Mouse (Mus musculus) lung, embryonic 16.5 days (tissue): ENCODE measurements at regions not wholly inside any gene's neighbourhood (a gene's known extent, or its start where the extent isn't known, plus 50 kb on each side); places are given as distances from the start of the nearest gene placed in this dataset.

Experiments used
- ATAC-seq: fragments of 200-750 bp; cut with Nextera tagmentation; 2 replicates; pipeline ENCODE4 v1.8.0; 2017; ENCODE audit warnings: low read depth, mild to moderate bottlenecking, moderate library complexity
- H3K27ac ChIP-seq: fragments of 300-500 bp; sonication (generic); 2 replicates; pipeline ENCODE4 v1.5.1; 2014; ENCODE audit warnings: mild to moderate bottlenecking, control low read depth, low read length
- H3K27me3 ChIP-seq: fragments of 300-500 bp; sonication (generic); 2 replicates; pipeline ENCODE4 v1.6.1; 2014; ENCODE audit warnings: low read depth, low read length, mixed read lengths; ENCODE audit not compliant: control insufficient read depth, insufficient read depth
- H3K36me3 ChIP-seq: fragments of 300-500 bp; sonication (generic); 2 replicates; pipeline ENCODE4 v1.6.1; 2014; ENCODE audit warnings: low read length; ENCODE audit not compliant: control insufficient read depth, insufficient read depth
- H3K4me1 ChIP-seq: fragments of 300-500 bp; sonication (generic); replicated peaks from 2 replicates; pipeline ENCODE4 v1.6.1; 2014; ENCODE audit warnings: low read length, mixed read lengths; ENCODE audit not compliant: control insufficient read depth, insufficient read depth
- H3K4me2 ChIP-seq: fragments of 300-500 bp; sonication (generic); 2 replicates; pipeline ENCODE4 v1.6.1; 2014; ENCODE audit warnings: low read depth, low read length, control low read depth
- H3K4me3 ChIP-seq: fragments of 300-500 bp; sonication (generic); 2 replicates; pipeline ENCODE4 v1.5.1; 2014; ENCODE audit warnings: mild to moderate bottlenecking, low read length, control low read depth
- H3K9ac ChIP-seq: fragments of 300-500 bp; sonication (generic); 2 replicates; pipeline ENCODE4 v1.6.1; 2014; ENCODE audit warnings: low read length, control low read depth
- H3K9me3 ChIP-seq: fragments of 300-500 bp; sonication (generic); 2 replicates; pipeline ENCODE4 v1.6.1; 2016; ENCODE audit warnings: low read length; ENCODE audit not compliant: control insufficient read depth
- WGBS: fragments of 180-500 bp; shearing (Covaris S2); extraction: QIAGEN DNeasy Blood & Tissue Kit; methylation state at CpG from one replicate; pipeline ENCODE4 v1.1.7; 2014; 5-methylcytosine and 5-hydroxymethylcytosine counted together

DNA sequence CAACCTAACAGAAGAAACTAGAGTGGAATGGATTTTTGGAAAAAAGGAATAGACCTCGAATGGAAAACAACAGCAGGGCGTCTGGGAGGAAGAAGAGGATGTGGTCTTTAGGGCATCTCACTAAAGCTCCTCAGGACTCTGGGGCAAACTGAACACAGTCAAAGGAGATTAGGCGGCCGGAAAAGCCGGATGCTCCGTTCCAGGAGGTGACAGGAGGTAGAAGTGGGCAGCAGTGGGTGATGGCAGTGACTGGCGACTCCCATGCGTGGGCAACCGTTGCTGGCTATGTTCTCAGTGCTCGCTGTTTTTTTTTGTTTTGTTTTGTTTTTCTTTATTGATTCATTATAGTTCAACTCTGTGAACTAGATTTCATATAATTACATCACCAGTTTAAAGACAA, 228.8 kb upstream of the Klf3 start:
- no peaks in the 10 kb centered on the region for H3K9me3 ChIP-seq
- no peak overlapping the region for H3K9ac ChIP-seq
- no peak overlapping the region for H3K27ac ChIP-seq
- H3K4me1 ChIP-seq = peaks cover 20% of the 10 kb centered on the region
- WGBS = 87% methylated on average over 10 of the region's 10 CpGs
- no peaks in the 10 kb centered on the region for H3K27me3 ChIP-seq
- no peaks in the 10 kb centered on the region for H3K36me3 ChIP-seq
- no peak for ATAC-seq
- H3K4me3 ChIP-seq = no peak overlapping the region
- no peak overlapping the region for H3K4me2 ChIP-seq

DNA sequence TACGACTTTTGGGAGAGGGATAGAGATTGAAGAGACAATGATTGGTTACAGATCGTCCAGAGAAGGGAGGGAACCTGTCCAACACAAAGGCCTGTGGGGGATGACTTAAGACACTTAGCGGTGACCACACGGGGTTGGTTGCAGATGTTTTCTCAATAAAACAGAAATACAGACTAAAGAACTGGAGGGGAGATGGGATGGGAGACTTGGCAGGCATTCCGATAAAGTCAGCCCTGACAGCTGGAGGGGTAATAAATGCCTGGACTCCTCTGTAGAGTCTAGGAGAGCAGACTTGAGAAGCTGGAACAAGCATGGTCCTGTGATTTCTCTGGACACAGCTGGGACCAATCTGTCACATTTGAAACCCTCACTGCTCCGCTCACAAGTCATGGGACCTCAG, 227.3 kb upstream of the Klf3 start:
- Histone ChIP-seq H3K9me3 (no peaks in the 10 kb centered on the region), H3K36me3 (no peaks in the 10 kb centered on the region), H3K9ac (no peak overlapping the region), H3K4me3 (no peak overlapping the region), H3K4me1 (peaks cover 32% of the 10 kb centered on the region), H3K27me3 (no peaks in the 10 kb centered on the region), H3K4me2 (no peak overlapping the region), H3K27ac (peak overlapping the region; percentile 58; the same call in 1 of the 2 replicates)
- 53% methylated on average over 6 of the region's 6 CpGs for WGBS
- ATAC-seq = peak; percentile 90

DNA sequence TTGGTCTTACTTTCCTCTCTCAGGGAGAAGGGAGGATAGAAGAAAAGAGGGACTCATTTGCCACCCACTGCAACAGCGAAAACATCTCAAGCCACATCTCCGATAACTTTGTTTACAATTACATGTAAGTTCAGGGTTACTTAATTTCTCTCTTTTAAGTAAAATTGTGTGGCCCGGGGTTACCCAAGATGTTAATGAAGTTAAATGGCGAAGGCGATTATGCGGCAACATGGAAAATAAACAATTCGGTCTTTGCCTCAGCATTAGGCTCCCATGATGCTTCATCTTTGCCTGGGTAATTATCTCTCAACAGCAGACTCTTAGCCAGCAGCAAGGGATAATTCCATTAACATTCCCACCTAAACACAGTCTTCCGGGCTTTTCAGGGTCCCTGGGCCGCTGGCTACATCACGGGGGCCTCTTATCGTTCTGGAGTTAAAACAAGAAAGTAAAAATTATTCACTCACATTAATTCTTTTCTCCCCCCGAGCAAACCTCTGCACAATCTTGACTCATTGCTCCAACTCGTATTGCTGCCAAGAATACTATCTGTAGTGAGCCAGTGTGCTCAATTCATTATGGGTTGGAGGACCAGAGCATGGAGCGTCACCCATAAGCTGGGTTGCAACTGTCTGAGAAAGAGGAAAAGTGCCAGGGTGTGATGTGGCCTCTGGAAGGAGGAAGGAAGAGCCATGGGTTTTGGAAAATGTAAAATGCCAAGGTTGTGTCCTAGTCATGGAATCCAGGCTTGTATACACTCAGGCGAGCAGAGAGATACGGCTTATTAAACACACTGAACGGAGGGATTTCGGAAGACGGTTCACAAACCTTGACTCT, 226.5 kb upstream of the Klf3 start:
- Histone ChIP-seq H3K4me2 (peak overlapping the region; percentile 11; the same call in 1 of the 2 replicates), H3K9me3 (no peaks in the 10 kb centered on the region), H3K9ac (no peak overlapping the region), H3K4me3 (no peak overlapping the region), H3K27me3 (no peaks in the 10 kb centered on the region), H3K27ac (peak overlapping the region; percentile 58), H3K36me3 (no peaks in the 10 kb centered on the region), H3K4me1 (peaks cover 34% of the 10 kb centered on the region)
- WGBS = 45% methylated on average over 19 of the region's 19 CpGs
- peak; percentile 36 for ATAC-seq

DNA sequence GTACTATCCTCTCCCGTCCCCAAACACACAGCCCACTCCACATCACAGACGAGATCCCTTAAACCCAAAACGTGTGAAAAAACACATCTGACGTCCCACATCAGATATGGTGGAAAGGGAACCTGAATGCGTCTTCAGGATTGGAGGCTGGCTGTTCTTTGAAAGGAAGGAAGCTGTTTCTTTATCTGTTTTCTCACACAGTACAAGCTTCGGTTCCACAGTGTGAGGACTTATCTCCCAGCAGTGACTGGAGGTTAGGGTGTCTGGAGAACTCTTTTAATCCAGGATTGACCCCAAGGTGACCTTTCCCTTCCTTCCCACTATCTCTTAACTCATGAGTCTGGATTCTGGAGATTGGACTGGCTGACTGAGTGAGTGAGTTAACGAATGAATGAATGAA, 225.8 kb upstream of the Klf3 start:
- Histone ChIP-seq H3K9ac (no peak overlapping the region), H3K4me2 (no peak overlapping the region), H3K9me3 (no peaks in the 10 kb centered on the region), H3K4me3 (no peak overlapping the region), H3K27ac (peak overlapping the region; percentile 58), H3K36me3 (no peaks in the 10 kb centered on the region), H3K4me1 (peaks cover 34% of the 10 kb centered on the region), H3K27me3 (no peaks in the 10 kb centered on the region)
- ATAC-seq = no peak
- WGBS = 40% methylated on average over 7 of the region's 7 CpGs

- Histone ChIP-seq H3K27ac (no peak overlapping the region), H3K4me2 (no peak overlapping the region), H3K36me3 (no peaks in the 10 kb centered on the region), H3K4me1 (peaks cover 34% of the 10 kb centered on the region), H3K9ac (no peak overlapping the region), H3K27me3 (no peaks in the 10 kb centered on the region), H3K4me3 (no peak overlapping the region), H3K9me3 (no peaks in the 10 kb centered on the region)
- no peak for ATAC-seq
- WGBS = 85% methylated on average over 6 of the region's 6 CpGs
These were observed 224.7 kb upstream of the Klf3 start for GRCm38 (mm10) chr5:64578536-64578935.

DNA sequence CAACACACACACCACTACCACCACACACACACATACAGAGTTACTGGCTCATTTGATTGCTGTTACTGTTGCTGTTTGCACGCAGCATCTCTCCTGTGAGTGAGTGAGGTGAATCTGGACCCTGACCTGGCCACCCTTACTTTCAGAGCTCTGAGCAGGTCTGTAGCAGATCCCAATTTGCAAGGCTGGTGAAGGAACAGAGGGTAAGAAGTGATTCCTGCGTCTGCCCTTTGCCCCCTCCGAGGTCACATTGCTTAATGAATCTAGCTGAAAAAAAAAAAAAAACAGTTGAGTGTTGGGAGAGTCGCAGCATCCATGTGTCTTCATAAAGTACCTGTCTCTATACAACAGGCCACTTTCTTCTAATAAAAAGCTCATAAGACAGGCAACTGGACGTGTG, 224.1 kb upstream of the Klf3 start:
- no peaks in the 10 kb centered on the region for H3K9me3 ChIP-seq
- no peak overlapping the region; the same call in 1 of the 2 replicates for H3K4me2 ChIP-seq
- no peak; the same call in 1 of the 2 replicates for ATAC-seq
- 37% methylated on average over 5 of the region's 5 CpGs for WGBS
- peak overlapping the region; percentile 81; the same call in 1 of the 2 replicates for H3K27ac ChIP-seq
- H3K27me3 ChIP-seq = no peaks in the 10 kb centered on the region
- H3K9ac ChIP-seq = no peak overlapping the region
- H3K4me3 ChIP-seq = no peak overlapping the region
- H3K4me1 ChIP-seq = peaks cover 34% of the 10 kb centered on the region
- no peaks in the 10 kb centered on the region for H3K36me3 ChIP-seq

GRCm38 (mm10) chr5:64579494-64580339, 223.5 kb upstream of the Klf3 start:
- Histone ChIP-seq H3K4me1 (peaks cover 34% of the 10 kb centered on the region), H3K4me3 (no peak overlapping the region), H3K27ac (peak overlapping the region; percentile 81), H3K27me3 (no peaks in the 10 kb centered on the region), H3K9ac (peak overlapping the region; percentile 60), H3K9me3 (no peaks in the 10 kb centered on the region), H3K36me3 (no peaks in the 10 kb centered on the region), H3K4me2 (peak overlapping the region; percentile 43)
- 3% methylated on average over 14 of the region's 14 CpGs for WGBS
- peak; percentile 67 for ATAC-seq

DNA sequence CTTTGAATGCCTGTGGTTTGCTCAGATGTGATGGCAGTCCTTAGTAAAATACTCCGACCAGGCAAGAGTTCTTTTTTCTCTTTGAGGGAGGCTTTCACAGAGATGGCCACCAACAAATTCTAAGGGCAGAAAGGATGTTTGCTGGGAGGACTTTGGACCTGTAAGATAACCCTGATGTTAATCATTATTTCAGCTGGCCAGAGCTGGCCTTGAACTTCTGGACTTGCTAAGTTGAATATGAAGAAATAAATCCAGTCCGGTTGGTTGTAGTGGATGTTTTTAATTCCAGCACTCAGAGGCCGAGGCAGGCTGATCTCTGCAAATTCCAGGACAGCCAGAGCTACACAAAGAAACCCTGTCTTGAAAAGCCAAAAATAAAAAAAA, 222.9 kb upstream of the Klf3 start:
- ATAC-seq = no peak
- H3K4me2 ChIP-seq = peak overlapping the region; percentile 43; the same call in 1 of the 2 replicates
- no peaks in the 10 kb centered on the region for H3K36me3 ChIP-seq
- H3K27me3 ChIP-seq = no peaks in the 10 kb centered on the region
- 65% methylated on average over 3 of the region's 3 CpGs for WGBS
- no peak overlapping the region for H3K4me3 ChIP-seq
- H3K27ac ChIP-seq = peak overlapping the region; percentile 81; the same call in 1 of the 2 replicates
- H3K9ac ChIP-seq = no peak overlapping the region
- H3K4me1 ChIP-seq = peaks cover 34% of the 10 kb centered on the region
- no peaks in the 10 kb centered on the region for H3K9me3 ChIP-seq

DNA sequence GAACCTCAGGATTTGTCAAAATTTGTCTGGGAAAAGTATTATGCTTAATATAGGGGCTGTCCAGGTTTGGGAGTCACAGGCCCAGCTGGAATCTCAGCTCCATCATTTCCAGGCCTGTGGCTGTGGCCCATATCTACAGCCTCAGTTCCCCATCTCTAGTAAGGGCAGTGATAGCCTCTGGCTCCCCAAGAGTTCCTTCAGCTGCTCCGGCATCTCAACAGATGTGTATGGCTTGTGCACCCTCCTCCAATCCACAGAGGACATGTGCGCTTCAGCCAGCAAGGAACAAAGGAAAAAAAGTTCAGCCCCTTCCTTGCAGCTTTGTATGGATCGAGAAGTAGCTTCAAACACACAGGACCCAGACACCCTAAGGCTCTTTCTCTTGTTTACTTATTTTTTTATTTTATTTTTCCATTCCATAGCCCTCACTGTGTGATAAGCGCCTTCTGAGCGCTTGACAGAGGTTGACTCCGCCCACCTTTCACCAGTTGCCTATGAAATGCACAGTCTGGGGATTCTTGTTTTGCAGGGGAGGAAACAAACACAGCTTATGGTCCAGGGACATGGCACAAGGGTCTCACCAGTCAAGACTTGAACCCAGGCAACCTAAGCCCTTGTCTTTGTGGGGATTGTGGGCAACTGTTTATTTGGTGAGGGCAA, 222.3 kb upstream of the Klf3 start:
- no peak overlapping the region for H3K4me2 ChIP-seq
- peaks cover 34% of the 10 kb centered on the region for H3K4me1 ChIP-seq
- H3K36me3 ChIP-seq = no peaks in the 10 kb centered on the region
- H3K9ac ChIP-seq = no peak overlapping the region
- WGBS = 79% methylated on average over 6 of the region's 6 CpGs
- no peak overlapping the region for H3K4me3 ChIP-seq
- H3K9me3 ChIP-seq = no peaks in the 10 kb centered on the region
- no peaks in the 10 kb centered on the region for H3K27me3 ChIP-seq
- 0 out of 2 replicates have a peak overlapping the region, but pooled peaks have one; percentile 29 for H3K27ac ChIP-seq
- no peak; the same call in 1 of the 2 replicates for ATAC-seq
